Mouse (Mus musculus) lung, adult 2 months (tissue): ENCODE measurements around the gene Wwox.

ENCODE experiments used
- CTCF ChIP-seq: fragments of 200-500 bp; IDR thresholded peaks from 2 replicates; pipeline ENCODE4 v1.5.1; 2011; ENCODE audit warnings: mild to moderate bottlenecking, low read length, control low read depth; ENCODE audit not compliant: insufficient read depth
- POLR2A ChIP-seq: fragments of 200-500 bp; IDR thresholded peaks from 2 replicates; pipeline ENCODE4 v1.6.1; 2011; ENCODE audit warnings: low read depth, mild to moderate bottlenecking, control low read depth, low read length, borderline replicate concordance; ENCODE audit errors: extremely low read depth

DNA sequence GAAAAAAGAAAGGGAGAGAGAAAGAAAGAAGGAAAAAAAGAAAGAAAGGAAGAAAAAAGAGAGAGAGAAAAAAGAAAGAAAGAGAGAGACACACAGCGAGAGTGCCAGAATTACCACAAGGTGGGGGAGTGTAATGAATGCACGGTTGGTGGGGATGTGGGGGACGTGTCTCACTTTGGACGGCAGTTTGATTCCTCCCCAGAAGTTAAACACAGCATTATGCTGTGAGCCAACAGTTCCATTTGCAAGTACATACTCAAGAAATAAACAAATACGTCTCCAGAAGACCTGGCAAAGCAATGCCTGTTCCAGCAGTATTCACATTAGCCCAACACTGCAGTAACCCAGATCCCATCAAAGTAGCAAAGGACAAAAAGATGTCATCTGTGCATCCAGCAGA, 264.1 kb downstream of the Wwox start:
- no peak for TF ChIP-seq CTCF
- no peak for TF ChIP-seq POLR2A
